Mouse (Mus musculus) layer of hippocampus, postnatal 14 days (tissue): ENCODE results near the gene Arl6. TPM values are rescaled to one million over a fixed set of nuclear protein-coding genes. Genes with fewer than 3 reads are reported as not detected.

Experiments
- DNase-seq, 2 experiments: peaks; one replicate each; pipeline ENCODE4 v3.0.0; 2021 to 2022; ENCODE audit warnings: low spot score in 2 of 2, mixed read lengths in 1 of 2
- long read RNA-seq, 2 experiments: library from polyadenylated mRNA; stranded (forward); transcript quantifications; one replicate each; pipeline ENCODE4 v2.0.0; 2021
- total RNA-seq, 2 experiments: library from RNA; stranded (reverse); gene quantifications; 2 replicates each; pipeline ENCODE4 v1.2.3; 2021

The Arl6 gene
- 10 to 100 TPM; 22.9 to 24.4 TPM for total RNA-seq
- long read RNA-seq, experiment 1, transcript Arl6-201 (8 exons, 1,696 nt) = major isoform, 23 of 27 reads
- long read RNA-seq, experiment 1, partial matches to known transcripts = 2 of 27 reads
- long read RNA-seq, experiment 1, other reads (novel, unspliced or antisense) = 2 of 27 reads
- long read RNA-seq, experiment 2, transcript Arl6-201 (8 exons, 1,696 nt) = major isoform, 44 of 46 reads
- long read RNA-seq, experiment 2, partial matches to known transcripts = 0 of 46 reads
- long read RNA-seq, experiment 2, other reads (novel, unspliced or antisense) = 2 of 46 reads

GRCm38 (mm10) chr16:59639102-59639691 lies at the start of gene Arl6:
TSS of gene Arl6 (minus strand) at chr16:59639391.
- peak; percentile 95 to 97 for DNase-seq

GRCm38 (mm10) chr16:59685135-59685534 lies 45.9 kb upstream of the Arl6 start:
- no peak for DNase-seq

GRCm38 (mm10) chr16:59683434-59683833 lies 44.2 kb upstream of the Arl6 start:
- peak; percentile 76 to 92 for DNase-seq

- DNase-seq = no peak
Measured at GRCm38 (mm10) chr16:59682216-59682891, 43.2 kb upstream of the Arl6 start.

- no peak for DNase-seq
Measured at GRCm38 (mm10) chr16:59666938-59667337, 27.7 kb upstream of the Arl6 start.

GRCm38 (mm10) chr16:59643766-59644165 lies 4.6 kb upstream of the Arl6 start:
- DNase-seq = no peak

- DNase-seq = no peak
Measured at GRCm38 (mm10) chr16:59639985-59640384, 794 bp upstream of the Arl6 start.

GRCm38 (mm10) chr16:59634598-59634997 lies 4.6 kb downstream of the Arl6 start:
- no peak for DNase-seq

GRCm38 (mm10) chr16:59621554-59621953 lies 17.6 kb downstream of the Arl6 start:
- no peak for DNase-seq

GRCm38 (mm10) chr16:59617167-59617566 lies 22.0 kb downstream of the Arl6 start:
- peak in 1 of 2 experiments; percentile 58 for DNase-seq

- DNase-seq = no peak
Measured at GRCm38 (mm10) chr16:59615675-59616074, 23.5 kb downstream of the Arl6 start.

GRCm38 (mm10) chr16:59610750-59611149 lies 28.4 kb downstream of the Arl6 start:
- DNase-seq = no peak

- peak; percentile 33 to 41 for DNase-seq
Measured at GRCm38 (mm10) chr16:59604078-59604781, 35.0 kb downstream of the Arl6 start.

GRCm38 (mm10) chr16:59600311-59601251 lies 38.6 kb downstream of the Arl6 start, which contains the start of gene Crybg3:
TSS of gene Crybg3 (minus strand) at chr16:59600979.
- peak; percentile 43 for DNase-seq

GRCm38 (mm10) chr16:59599411-59600265 lies 39.6 kb downstream of the Arl6 start:
- no peak for DNase-seq

GRCm38 (mm10) chr16:59598997-59599396 lies 40.2 kb downstream of the Arl6 start:
- DNase-seq = no peak

- no peak for DNase-seq
Measured at GRCm38 (mm10) chr16:59597256-59597655, 41.9 kb downstream of the Arl6 start.

GRCm38 (mm10) chr16:59594714-59595113 lies 44.5 kb downstream of the Arl6 start:
- DNase-seq = no peak

- no peak for DNase-seq
Measured at GRCm38 (mm10) chr16:59590790-59591189, 48.4 kb downstream of the Arl6 start.
